Mouse (Mus musculus) CH12.LX (cell line): ENCODE measurements around the gene Fbxl18. TPM values are rescaled to one million over a fixed set of nuclear protein-coding genes. Genes with fewer than 3 reads are reported as not detected.

ENCODE experiments used
- DNase-seq: peaks from one replicate; pipeline ENCODE4 v3.0.0-alpha.2; 2013; ENCODE audit errors: extremely low read depth
- H3K27ac ChIP-seq: 2 replicates; pipeline ENCODE4 v1.5.1; 2012; ENCODE audit warnings: low read depth, mild to moderate bottlenecking, control low read depth, moderate library complexity; ENCODE audit not compliant: insufficient read depth
- H3K27me3 ChIP-seq: replicated peaks from 2 replicates; pipeline ENCODE3; 2012; ENCODE audit warnings: inconsistent platforms
- H3K36me3 ChIP-seq, 2 experiments: replicated peaks in 1 of 2; 2 replicates each; pipeline versions ENCODE3 to v1.6.1; 2012; ENCODE audit warnings: inconsistent platforms in 1 of 2, low read length in 1 of 2, mild to moderate bottlenecking in 1 of 2, mixed read lengths in 1 of 2, moderate library complexity in 1 of 2; ENCODE audit not compliant: control insufficient read depth in 1 of 2, insufficient read depth in 1 of 2
- H3K4me1 ChIP-seq, 2 experiments: 2 replicates each; pipeline ENCODE4 v1.6.1; 2012; ENCODE audit warnings: inconsistent platforms in 1 of 2, moderate library complexity in 1 of 2; ENCODE audit not compliant: insufficient read depth in 2 of 2, control insufficient read depth in 1 of 2
- H3K4me2 ChIP-seq: 2 replicates; pipeline ENCODE4 v1.6.1; 2012; ENCODE audit warnings: low read depth, mild to moderate bottlenecking, control low read depth; ENCODE audit not compliant: poor library complexity, insufficient read depth, severe bottlenecking
- H3K4me3 ChIP-seq, 3 experiments: fragments of 150-350 bp in 1 of 3; sonication (generic) in 1 of 3; replicated peaks in 1 of 3; 2 replicates each; pipeline versions ENCODE3 to v1.5.1; 2011 to 2012; ENCODE audit warnings: low read depth in 2 of 3, low read length in 2 of 3, mild to moderate bottlenecking in 2 of 3, moderate library complexity in 2 of 3, control low read depth in 1 of 3, improper control_type of control experiment in 1 of 3, inconsistent platforms in 1 of 3, mixed read lengths in 1 of 3; ENCODE audit not compliant: poor library complexity in 1 of 3
- H3K79me2 ChIP-seq: replicated peaks from 2 replicates; pipeline ENCODE4 v1.6.1; 2012; ENCODE audit warnings: mild to moderate bottlenecking, moderate library complexity; ENCODE audit not compliant: control insufficient read depth, poor library complexity, insufficient read depth, severe bottlenecking; ENCODE audit errors: extremely low read depth
- H3K9ac ChIP-seq: 2 replicates; pipeline ENCODE4 v1.6.1; 2012; ENCODE audit warnings: low read depth, mild to moderate bottlenecking, control low read depth, moderate library complexity; ENCODE audit not compliant: insufficient read depth
- H3K9me3 ChIP-seq: replicated peaks from 2 replicates; pipeline ENCODE3; 2012; ENCODE audit warnings: low read length, inconsistent platforms, mixed read lengths
- BHLHE40 ChIP-seq: IDR thresholded peaks from 2 replicates; pipeline ENCODE4 v1.6.1; 2011; ENCODE audit warnings: mild to moderate bottlenecking, low read depth, low read length, improper control_type of control experiment
- CHD1 ChIP-seq: IDR thresholded peaks from 2 replicates; pipeline ENCODE4 v1.6.1; 2012; ENCODE audit warnings: low read depth, low read length, improper control_type of control experiment, inconsistent platforms
- CTCF ChIP-seq, 2 experiments: IDR thresholded peaks in 1 of 2; conservative IDR thresholded peaks in 1 of 2; 2 replicates each; pipeline ENCODE4 v1.5.1; 2011 to 2012; ENCODE audit warnings: low read depth in 2 of 2, low read length in 2 of 2, improper control_type of control experiment in 1 of 2, inconsistent platforms in 1 of 2, mild to moderate bottlenecking in 1 of 2, moderate library complexity in 1 of 2
- E2F4 ChIP-seq: IDR thresholded peaks from 2 replicates; pipeline ENCODE4 v1.6.1; 2011; ENCODE audit warnings: low read depth, low read length, improper control_type of control experiment; ENCODE audit not compliant: insufficient replicate concordance
- ELF1 ChIP-seq: IDR thresholded peaks from 2 replicates; pipeline ENCODE4 v1.6.1; 2014; ENCODE audit warnings: low read depth, mild to moderate bottlenecking, inconsistent platforms, low read length, improper control_type of control experiment
- ETS1 ChIP-seq: conservative IDR thresholded peaks from 2 replicates; pipeline ENCODE4 v1.6.1; 2012; ENCODE audit warnings: low read depth, mild to moderate bottlenecking, inconsistent platforms, low read length, improper control_type of control experiment, moderate library complexity
- GABPA ChIP-seq: IDR thresholded peaks from 2 replicates; pipeline ENCODE4 v1.6.1; 2012; ENCODE audit warnings: low read depth, low read length, improper control_type of control experiment, inconsistent platforms; ENCODE audit not compliant: insufficient replicate concordance
- HCFC1 ChIP-seq: IDR thresholded peaks from 2 replicates; pipeline ENCODE4 v1.6.1; 2012; ENCODE audit warnings: low read depth, mild to moderate bottlenecking, inconsistent platforms, low read length, improper control_type of control experiment
- JUN ChIP-seq: IDR thresholded peaks from 2 replicates; pipeline ENCODE4 v1.6.1; 2011; ENCODE audit warnings: low read depth, mild to moderate bottlenecking, low read length, improper control_type of control experiment, moderate library complexity; ENCODE audit not compliant: insufficient read depth
- JUND ChIP-seq: conservative IDR thresholded peaks from 2 replicates; pipeline ENCODE4 v1.6.1; 2011; ENCODE audit warnings: low read depth, low read length, improper control_type of control experiment
- MAFK ChIP-seq: IDR thresholded peaks from 2 replicates; pipeline ENCODE4 v1.6.1; 2011; ENCODE audit warnings: low read length, improper control_type of control experiment; ENCODE audit not compliant: insufficient replicate concordance
- MAX ChIP-seq: IDR thresholded peaks from 2 replicates; pipeline ENCODE4 v1.6.1; 2011; ENCODE audit warnings: low read length, improper control_type of control experiment
- MAZ ChIP-seq: IDR thresholded peaks from 2 replicates; pipeline ENCODE4 v1.6.1; 2012; ENCODE audit warnings: low read depth, mild to moderate bottlenecking, inconsistent platforms, low read length, improper control_type of control experiment, moderate library complexity
- MXI1 ChIP-seq: IDR thresholded peaks from 2 replicates; pipeline ENCODE4 v1.6.1; 2011; ENCODE audit warnings: mild to moderate bottlenecking, low read depth, low read length, improper control_type of control experiment
- MYC ChIP-seq: IDR thresholded peaks from 2 replicates; pipeline ENCODE4 v1.6.1; 2011; ENCODE audit warnings: low read depth, mild to moderate bottlenecking, improper control_type of control experiment, low read length
- NELFE ChIP-seq: IDR thresholded peaks from 2 replicates; pipeline ENCODE4 v1.6.1; 2011; ENCODE audit warnings: low read depth, low read length, improper control_type of control experiment
- NRF1 ChIP-seq: IDR thresholded peaks from 2 replicates; pipeline ENCODE4 v1.6.1; 2014; ENCODE audit warnings: low read depth, mild to moderate bottlenecking, inconsistent platforms, low read length, improper control_type of control experiment, moderate library complexity
- PAX5 ChIP-seq: IDR thresholded peaks from 2 replicates; pipeline ENCODE4 v1.6.1; 2012; ENCODE audit warnings: low read length, inconsistent platforms, mixed read lengths
- POLR2AphosphoS2 ChIP-seq: IDR thresholded peaks from 2 replicates; pipeline ENCODE4 v1.6.1; 2011; ENCODE audit warnings: low read depth, low read length, improper control_type of control experiment
- RAD21 ChIP-seq: IDR thresholded peaks from 2 replicates; pipeline ENCODE4 v1.6.1; 2011; ENCODE audit warnings: low read depth, mild to moderate bottlenecking, low read length, improper control_type of control experiment, moderate library complexity
- SIN3A ChIP-seq: IDR thresholded peaks from 2 replicates; pipeline ENCODE4 v1.6.1; 2012; ENCODE audit warnings: low read length, improper control_type of control experiment, inconsistent platforms
- TBP ChIP-seq: conservative IDR thresholded peaks from 2 replicates; pipeline ENCODE4 v1.6.1; 2011; ENCODE audit warnings: low read depth, low read length, improper control_type of control experiment
- TCF12 ChIP-seq: IDR thresholded peaks from 2 replicates; pipeline ENCODE4 v1.6.1; 2014; ENCODE audit warnings: low read depth, mild to moderate bottlenecking, inconsistent platforms, low read length, improper control_type of control experiment
- UBTF ChIP-seq: IDR thresholded peaks from 2 replicates; pipeline ENCODE4 v1.6.1; 2012; ENCODE audit warnings: low read depth, mild to moderate bottlenecking, inconsistent platforms, low read length, improper control_type of control experiment, moderate library complexity
- ZC3H11A ChIP-seq: IDR thresholded peaks from 2 replicates; pipeline ENCODE4 v1.6.1; 2012; ENCODE audit warnings: low read depth, mild to moderate bottlenecking, inconsistent platforms, low read length, improper control_type of control experiment
- ZMIZ1 ChIP-seq: IDR thresholded peaks from 2 replicates; pipeline ENCODE4 v1.6.1; 2012; ENCODE audit warnings: low read depth, mild to moderate bottlenecking, inconsistent platforms, low read length, improper control_type of control experiment
- ZNF384 ChIP-seq: IDR thresholded peaks from 2 replicates; pipeline ENCODE4 v1.6.1; 2012; ENCODE audit warnings: low read depth, low read length, improper control_type of control experiment, inconsistent platforms
- dilution Hi-C: fragments of 300-500 bp; cut with MboI; formaldehyde crosslinking; loops from 2 replicates; pipeline ENCODE4 v1.14.3; 2020; ENCODE audit warnings: low sequenced_read_pairs; ENCODE audit not compliant: extremely low pct_unique_long_range_greater_than_20kb, extremely low pct_ligation_motif_present
- in situ Hi-C: fragments of 300-500 bp; cut with MboI; formaldehyde crosslinking; loops from 3 replicates; pipeline ENCODE4 v1.14.3; 2019; ENCODE audit warnings: low sequenced_read_pairs, low pct_ligation_motif_present, low pct_unique_long_range_greater_than_20kb, mixed read lengths
- polyA plus RNA-seq: library from polyadenylated mRNA; unstranded; fragments of >175 nt; gene quantifications from 2 replicates; pipeline ENCODE4 v1.2.1, GENCODE M21; 2012; ENCODE audit warnings: low read depth; ENCODE audit not compliant: insufficient read length
- total RNA-seq, 2 experiments: library from RNA; depleted of rRNA; stranded (reverse); fragments of 300-350 nt in 1 of 2; fragments of >200 nt in 1 of 2; gene quantifications; 2 replicates each; pipeline ENCODE4 v1.2.3; 2012 to 2014

Gene Fbxl18
- total and polyA plus RNA-seq, 3 experiments: 3.7 to 6.4 (median 5.5) TPM

- Histone ChIP-seq H3K9ac (peak overlapping the region; percentile 83), H3K4me3 (peak overlapping the region in 1 of 3 experiments; percentile 19), H3K79me2 (peaks cover 20% of the 10 kb centered on the region), H3K27me3 (no peaks in the 10 kb centered on the region), H3K4me1 (peaks cover 38 to 63% of the 10 kb centered on the region in 2 experiments), H3K36me3 (peaks cover 9 to 13% of the 10 kb centered on the region in 2 experiments), H3K9me3 (no peaks in the 10 kb centered on the region), H3K4me2 (peak overlapping the region; percentile 61), H3K27ac (peak overlapping the region; percentile 96)
- in situ Hi-C loops: no loop called here
- TF ChIP-seq MYC (0 out of 2 replicates have a peak, but pooled peaks have one; percentile 8), HCFC1 (no peak), ELF1 (peak; percentile 6; the same call in 1 of the 2 replicates), TBP (0 out of 2 replicates have a peak, but pooled peaks have one; percentile 9), BHLHE40 (no peak), MXI1 (0 out of 2 replicates have a peak, but pooled peaks have one; percentile 12), ZMIZ1 (no peak), E2F4 (no peak)
- dilution Hi-C loops: no loop called here
- peak; percentile 67 for DNase-seq
Measured at GRCm38 (mm10) chr5:142909576-142910278, 14.5 kb upstream of the Fbxl18 start.

- Histone ChIP-seq H3K4me2 (peak overlapping the region; percentile 61), H3K9me3 (no peaks in the 10 kb centered on the region), H3K27me3 (no peaks in the 10 kb centered on the region), H3K79me2 (peaks cover 27% of the 10 kb centered on the region), H3K27ac (peak overlapping the region; percentile 96), H3K36me3 (peaks cover 15 to 20% of the 10 kb centered on the region in 2 experiments), H3K9ac (peak overlapping the region; percentile 83), H3K4me1 (peaks cover 43 to 69% of the 10 kb centered on the region in 2 experiments), H3K4me3 (peak overlapping the region in 1 of 3 experiments; percentile 19)
- dilution Hi-C loops: no loop called here
- in situ Hi-C loops: no loop called here
- peak; percentile 85 for DNase-seq
- TF ChIP-seq ZC3H11A (no peak), MAZ (no peak), GABPA (no peak), HCFC1 (peak; percentile 56; the same call in 1 of the 2 replicates), POLR2AphosphoS2 (no peak), NRF1 (no peak), ZMIZ1 (no peak), RAD21 (no peak; the same call in 1 of the 2 replicates), JUN (no peak), ZNF384 (peak; percentile 22; the same call in 1 of the 2 replicates), CTCF (conservative IDR thresholded peaks at IDR 0.05 in 1 of 2, IDR thresholded peaks at IDR 0.05 in 1 of 2; ENCODE audit: low read depth in 2 of 2, low read length in 2 of 2) (no peak), MAX (0 out of 2 replicates have a peak, but pooled peaks have one; percentile 24), PAX5 (no peak), MXI1 (0 out of 2 replicates have a peak, but pooled peaks have one; percentile 33), MAFK (no peak), ETS1 (peak; percentile 81), ELF1 (peak; percentile 53), SIN3A (peak; percentile 64), NELFE (peak; percentile 44; the same call in 1 of the 2 replicates), JUND (no peak), UBTF (no peak), CHD1 (no peak), BHLHE40 (no peak; the same call in 1 of the 2 replicates), TCF12 (peak; percentile 71; the same call in 1 of the 2 replicates), E2F4 (no peak)
Measured at GRCm38 (mm10) chr5:142908941-142909575, 13.8 kb upstream of the Fbxl18 start.
